23 mouse cellular contexts compared by ENCODE assay signal in the genomic region with DNA sequence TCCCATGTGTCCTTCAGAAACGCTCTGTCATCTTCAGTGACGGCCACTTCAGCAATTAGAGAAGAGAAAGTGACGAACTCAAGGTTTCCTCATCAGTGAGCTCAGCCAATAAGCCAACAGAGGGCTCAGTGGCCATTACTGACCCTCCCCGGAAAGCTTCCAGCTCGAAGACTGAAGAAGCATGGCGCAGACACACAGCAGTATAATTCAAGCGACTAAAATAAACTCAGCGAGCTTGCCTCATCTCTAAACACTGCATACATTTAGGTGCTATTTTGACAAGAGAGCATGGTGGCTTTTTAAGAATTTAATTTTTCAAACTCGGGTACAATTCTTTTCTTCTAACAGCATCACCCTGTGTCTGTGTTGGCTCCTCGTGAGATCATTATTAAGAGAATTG.
DNase-seq lines count a peak whose midpoint lies in the region; ATAC-seq and TF ChIP-seq lines count a peak whose summit lies in the region.
"Had no signal": no experiment of that assay in that cellular context is flagged by ENCODE, and none has a peak within 500 bp of the region (broad histone marks: within the 10 kb centered on the region; RNA-seq: fewer than 3 reads in every experiment).

No protein-coding gene starts in this region.

- H3K27ac ChIP-seq in heart, embryonic 11.5 days (ENCODE audit: low read depth, low read length) = no peak overlapping the region
- H3K27ac ChIP-seq: heart, adult 2 months; heart, embryonic 15.5 days; neural tube, embryonic 15.5 days had no signal

- intact Hi-C loops in left cerebral cortex, postnatal 25 days (cut with DNase I) = loop anchor here (5.0 kb wide), 1 partner anchor 74 kb away; a partner anchor contains a TSS

- H3K9ac ChIP-seq in heart, embryonic 11.5 days (ENCODE audit: low read depth, low read length) = no peak overlapping the region
- H3K9ac ChIP-seq: heart, embryonic 15.5 days; liver, postnatal 0 days; neural tube, embryonic 15.5 days had no signal

- H3K9me3 ChIP-seq in heart, embryonic 11.5 days (replicated peaks; ENCODE audit: control insufficient read depth, low read length) = no peaks in the 10 kb centered on the region
- H3K9me3 ChIP-seq: heart, embryonic 15.5 days; neural tube, embryonic 15.5 days had no signal

- H3K4me1 ChIP-seq in heart, embryonic 11.5 days (ENCODE audit: control insufficient read depth, insufficient read depth, low read length) = no peaks in the 10 kb centered on the region
- no peaks in the 10 kb centered on the region for H3K4me1 ChIP-seq in lung, adult 2 months (ENCODE audit: control insufficient read depth, insufficient read depth, low read length)
- H3K4me1 ChIP-seq: heart, embryonic 15.5 days had no signal

- TF ChIP-seq CTCF in lung, adult 2 months (IDR thresholded peaks at IDR 0.05; ENCODE audit: insufficient read depth, low read length) = no peak

- no peak for ATAC-seq in heart, embryonic 11.5 days (replicated peaks; ENCODE audit: insufficient number of reproducible peaks, low FRiP score, low TSS enrichment)
- ATAC-seq in megakaryocyte, adult 5-6 weeks (ENCODE audit: poor library complexity, severe bottlenecking) = peak; percentile 95
- ATAC-seq: activated CD4-positive, CD25-positive, alpha-beta regulatory T cell, adult 4 months; hindbrain, embryonic 16.5 days; liver, postnatal 0 days; midbrain, embryonic 16.5 days had no signal

- 72% methylated on average over 10 of the region's 10 CpGs for WGBS in heart, embryonic 11.5 days (ENCODE audit: insufficient replicate concordance)
- WGBS in lung, adult 2 months = 66% methylated on average over 10 of the region's 10 CpGs

- H3K4me2 ChIP-seq in heart, embryonic 11.5 days = no peak overlapping the region
- H3K4me2 ChIP-seq: heart, embryonic 15.5 days; neural tube, embryonic 15.5 days had no signal

- TF ChIP-seq POLR2A in lung, adult 2 months (IDR thresholded peaks at IDR 0.05; ENCODE audit: borderline replicate concordance, extremely low read depth, low read depth, low read length) = no peak

- H3K36me3 ChIP-seq in heart, embryonic 11.5 days (ENCODE audit: control insufficient read depth, insufficient read depth, low read length) = no peaks in the 10 kb centered on the region
- H3K36me3 ChIP-seq: heart, embryonic 15.5 days; neural tube, embryonic 15.5 days had no signal

- no peaks in the 10 kb centered on the region for H3K27me3 ChIP-seq in heart, embryonic 11.5 days (ENCODE audit: control insufficient read depth, insufficient read depth, low read length)
- H3K27me3 ChIP-seq: heart, embryonic 15.5 days; neural tube, embryonic 15.5 days had no signal

- DNase-seq in heart, adult 11 months = peak; percentile 74
- DNase-seq in left cerebral cortex, postnatal 25 days (ENCODE audit: low spot score in 2 of 2) = peak; percentile 31 to 76
- DNase-seq in left cerebral cortex, adult 8-10 months (ENCODE audit: low spot score in 2 of 2) = no peak
- peak; percentile 51 for DNase-seq in brain, adult 2 months (ENCODE audit: low read depth, low spot score)
- DNase-seq in lung, adult 2 months = no peak
- DNase-seq: adrenal gland, postnatal 36 days; cerebellum, adult 18-20 months; cerebellum, postnatal 36 days; heart, adult 2 months; heart, postnatal 4 days; kidney, adult 11 months; kidney, postnatal 25 days; layer of hippocampus, adult 9-11 months; liver, postnatal 0 days; lung, postnatal 14 days; thymus, postnatal 14 days had no signal

- H3K4me3 ChIP-seq in heart, embryonic 11.5 days (ENCODE audit: low read depth, low read length) = no peak overlapping the region
- H3K4me3 ChIP-seq in lung, adult 2 months (replicated peaks; ENCODE audit: extremely low read depth, low read depth, low read length) = no peak overlapping the region
- H3K4me3 ChIP-seq: heart, adult 2 months; heart, embryonic 15.5 days; neural tube, embryonic 15.5 days had no signal

Comparison
In these comparisons a context has a peak if more than half of its experiments do, and no peak if none do; other contexts are left out.
1. DNase-seq: peak in heart, adult 11 months (single experiment), left cerebral cortex, postnatal 25 days (2 of 2) and brain, adult 2 months (single experiment); none in left cerebral cortex, adult 8-10 months (0 of 2) and lung, adult 2 months (single experiment).